In the genomic region with DNA sequence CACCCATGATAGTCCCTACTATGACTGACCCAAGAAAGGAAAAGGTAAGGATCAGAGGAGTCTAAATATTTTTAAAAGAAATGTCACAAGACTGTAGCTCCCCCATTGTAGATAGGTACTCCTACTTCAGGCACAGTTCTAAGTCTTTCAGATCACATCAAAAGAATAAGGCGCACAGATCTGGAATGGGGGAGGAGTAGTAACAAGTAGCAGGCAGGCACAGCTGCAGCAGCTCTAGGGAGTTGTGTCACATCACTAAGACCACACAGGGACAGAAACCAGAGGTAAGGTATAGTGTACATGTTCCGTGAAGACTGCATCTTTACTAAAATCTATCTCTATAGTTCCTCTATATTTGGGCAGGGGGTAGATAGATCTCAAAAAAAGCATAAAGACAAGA, we compare ENCODE assay signal across 15 mouse cellular contexts.
"Had no signal": no experiment of that assay in that cellular context is flagged by ENCODE, and none has a peak within 500 bp of the region (broad histone marks: within the 10 kb centered on the region; RNA-seq: fewer than 3 reads in every experiment).

No protein-coding gene starts in this region.

- H3K27me3 ChIP-seq: liver, embryonic 12.5 days; midbrain, embryonic 12.5 days; neural tube, embryonic 12.5 days had no signal

- DNase-seq: lung, adult 18-20 months; lung, embryonic 14.5 days; lung, postnatal 10 days; lung, postnatal 4 days; midbrain, embryonic 14.5 days; right cerebral cortex, postnatal 25 days; right cerebral cortex, postnatal 4 days; spleen, adult 18-20 months had no signal

- H3K36me3 ChIP-seq: neural tube, embryonic 12.5 days had no signal

- H3K4me1 ChIP-seq: midbrain, embryonic 10.5 days; midbrain, embryonic 12.5 days; neural tube, embryonic 12.5 days had no signal

- H3K4me2 ChIP-seq: liver, embryonic 12.5 days; lung, embryonic 14.5 days; midbrain, embryonic 12.5 days; neural tube, embryonic 12.5 days had no signal

- H3K4me3 ChIP-seq: liver, embryonic 12.5 days; midbrain, embryonic 10.5 days; midbrain, embryonic 12.5 days; myocyte; neural tube, embryonic 12.5 days had no signal

- H3K27ac ChIP-seq: liver, embryonic 12.5 days; liver, embryonic 14.5 days; midbrain, embryonic 10.5 days; midbrain, embryonic 12.5 days; neural tube, embryonic 12.5 days had no signal

- H3K9ac ChIP-seq: liver, embryonic 12.5 days; liver, embryonic 14.5 days; lung, embryonic 14.5 days; midbrain, embryonic 12.5 days; neural tube, embryonic 12.5 days had no signal

- H3K9me3 ChIP-seq: liver, embryonic 12.5 days; midbrain, embryonic 10.5 days; midbrain, embryonic 12.5 days; neural tube, embryonic 12.5 days had no signal

- ATAC-seq: liver, embryonic 12.5 days; midbrain, embryonic 16.5 days had no signal
